Mouse (Mus musculus): ENCODE data around the gene Pctp. TPM values are rescaled to one million over a fixed set of nuclear protein-coding genes. Genes with fewer than 3 reads are reported as not detected.

The Pctp gene
- total RNA-seq, 2 experiments from 2014 or later: 2.8 to 4.0 TPM

- H3K27ac ChIP-seq: peak within 1 kb of the TSS; percentile 86
- intact Hi-C loops (cut with DNase I): no loop called here
Measured at GRCm38 (mm10) chr11:90029841-90030398, 27.2 kb upstream of the Pctp start, which contains the start of gene Tmem100. Gene Tmem100, plus strand, starts transcription at chr11:90030348.

DNA sequence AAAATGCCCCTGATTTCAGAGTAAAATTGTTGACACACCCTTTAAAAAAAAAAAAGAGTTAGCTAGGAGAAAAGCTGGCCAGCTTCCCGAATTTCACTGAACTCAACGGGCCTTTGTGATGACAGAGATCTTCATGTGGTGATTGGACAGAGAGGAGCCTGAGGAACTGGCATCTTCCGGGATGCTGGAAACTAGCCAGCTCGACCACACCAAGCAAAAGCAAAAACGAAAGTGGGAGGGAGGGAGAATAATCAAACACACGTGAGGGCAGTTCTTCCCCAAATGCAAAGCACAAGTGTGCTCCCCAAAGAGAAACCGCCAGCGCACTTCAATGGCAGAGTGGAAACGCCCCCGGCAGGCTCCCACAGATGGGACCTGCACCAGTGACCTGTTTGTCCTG is 26.7 kb upstream of the Pctp start:
- Histone ChIP-seq H3K27ac (peak overlapping the region; percentile 86), H3K4me3 (peak overlapping the region; percentile 74)
- peak; percentile 78 for DNase-seq
- intact Hi-C loops (cut with DNase I): no loop called here
- TF ChIP-seq CTCF (IDR thresholded peaks at IDR 0.05): no peak

More at GRCm38 (mm10) chr11:90029841-90030398, 27.2 kb upstream of the Pctp start, which contains the start of gene Tmem100:
- TF ChIP-seq CTCF (IDR thresholded peaks at IDR 0.05): no peak
- DNase-seq: peak; percentile 21
- peak within 1 kb of the TSS; percentile 74 for H3K4me3 ChIP-seq

- DNase-seq: no peak
- no peak for TF ChIP-seq CTCF (IDR thresholded peaks at IDR 0.05)
- peak overlapping the region; percentile 86 for H3K27ac ChIP-seq
- intact Hi-C loops (cut with DNase I): no loop called here
- no peak overlapping the region for H3K4me3 ChIP-seq
Measured at GRCm38 (mm10) chr11:90028746-90029145, 26.1 kb upstream of the Pctp start.

DNA sequence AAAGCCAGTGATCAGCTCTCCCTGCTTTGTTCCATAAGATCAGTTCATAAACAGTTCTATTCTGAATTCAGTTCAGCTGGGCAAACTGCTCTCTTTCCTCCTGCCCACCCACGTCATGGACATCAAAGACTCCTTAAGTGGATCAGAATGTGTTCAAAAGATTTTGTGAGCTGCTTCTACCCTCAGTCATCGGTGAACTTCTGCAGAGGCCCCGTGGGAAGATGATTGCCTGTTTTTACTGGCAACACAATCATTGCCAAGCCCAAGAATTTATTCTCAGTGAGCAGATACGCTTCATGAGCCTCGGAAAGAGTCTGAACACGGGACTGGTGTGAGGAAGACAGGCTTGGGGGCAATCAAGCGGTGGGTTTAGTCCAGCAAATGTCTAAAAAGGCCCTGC is 24.5 kb upstream of the Pctp start:
- DNase-seq: peak; percentile 29
- TF ChIP-seq CTCF (IDR thresholded peaks at IDR 0.05): no peak
- intact Hi-C loops (cut with DNase I): no loop called here

GRCm38 (mm10) chr11:90026802-90027174 is 24.1 kb upstream of the Pctp start:
- Histone ChIP-seq H3K27ac (peak overlapping the region; percentile 60), H3K4me3 (peak overlapping the region; percentile 48)
- peak; percentile 21 for DNase-seq
- no peak for TF ChIP-seq CTCF (IDR thresholded peaks at IDR 0.05)
- intact Hi-C loops (cut with DNase I): no loop called here

More for the DNA sequence above, 24.5 kb upstream of the Pctp start:
- H3K27ac ChIP-seq: peak overlapping the region; percentile 60
- H3K4me3 ChIP-seq: no peak overlapping the region

DNA sequence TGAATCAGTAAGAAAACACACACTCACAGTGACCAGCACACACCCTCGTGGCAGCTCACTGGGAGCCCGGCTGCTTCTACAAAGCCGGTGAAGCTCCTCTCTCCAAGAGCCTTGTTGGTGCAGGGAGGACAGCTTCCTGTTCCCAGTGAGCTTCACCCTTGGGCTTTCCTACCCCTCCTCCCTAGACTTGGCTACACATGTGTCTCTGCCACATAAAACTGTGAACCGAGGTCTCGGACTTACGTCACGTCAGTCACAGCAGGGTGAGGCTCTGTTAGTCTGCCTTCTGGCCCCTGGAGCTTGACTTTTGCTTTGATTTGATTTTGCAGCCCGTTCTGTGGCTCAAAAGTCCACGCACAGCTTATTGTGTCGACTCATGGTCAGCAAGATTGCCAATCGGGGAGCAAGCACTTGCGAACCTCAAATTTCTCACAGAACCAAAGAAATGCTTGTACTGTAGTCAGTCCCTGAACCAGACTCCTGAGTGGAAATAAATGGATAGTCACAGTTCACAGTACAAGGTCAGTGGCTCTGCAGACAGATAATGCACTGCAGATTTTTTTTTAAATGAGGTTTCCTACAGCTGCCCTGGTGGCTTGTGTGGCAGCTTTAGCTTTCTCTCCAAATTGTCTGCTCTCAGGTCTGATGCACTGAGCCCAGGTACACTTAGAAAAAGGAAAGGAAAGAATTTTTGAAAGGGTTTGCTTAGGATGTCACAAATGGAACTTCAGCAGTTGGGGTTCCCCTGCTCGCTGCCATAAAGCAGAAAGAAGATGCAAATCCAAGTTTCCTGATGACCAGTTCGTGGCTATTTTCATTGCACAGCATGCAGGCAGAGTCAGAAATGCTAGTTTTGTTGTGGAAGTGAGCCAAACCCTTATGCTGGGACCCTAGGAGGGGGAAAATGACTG is 23.5 kb upstream of the Pctp start:
- no peak for TF ChIP-seq CTCF (IDR thresholded peaks at IDR 0.05)
- intact Hi-C loops (cut with DNase I): no loop called here
- DNase-seq: peak; percentile 63
- Histone ChIP-seq H3K4me3 (peak overlapping the region; percentile 48), H3K27ac (peak overlapping the region; percentile 60)

- intact Hi-C loops (cut with DNase I): loop anchor here (1.0 kb wide), 1 partner anchor 150 kb away; no protein-coding TSS in a partner anchor
- no peak overlapping the region for H3K4me3 ChIP-seq
Measured at GRCm38 (mm10) chr11:90019161-90019560, 16.5 kb upstream of the Pctp start.

DNA sequence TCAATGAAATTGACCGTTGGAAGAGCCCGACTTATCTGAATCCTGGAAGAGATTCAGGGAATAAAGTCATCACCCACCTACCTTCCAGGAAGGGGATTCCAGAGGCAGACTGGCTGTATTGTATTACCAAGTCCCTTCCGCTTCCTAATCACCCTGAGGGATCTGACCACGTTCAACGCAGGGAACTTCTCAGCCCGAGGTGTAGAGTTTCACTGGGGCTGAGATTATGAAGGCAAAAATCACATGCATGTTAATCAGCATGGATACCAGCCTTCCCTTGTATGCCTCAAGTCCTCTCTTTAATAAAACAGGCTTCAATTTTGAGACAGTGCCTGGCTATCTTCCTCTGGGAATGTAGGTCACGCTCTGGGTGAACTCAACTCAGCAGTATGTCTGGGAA is 12.6 kb upstream of the Pctp start:
- DNase-seq: no peak
- intact Hi-C loops (cut with DNase I): no loop called here
- no peak for TF ChIP-seq CTCF (IDR thresholded peaks at IDR 0.05)
- H3K27ac ChIP-seq: no peak overlapping the region
- H3K4me3 ChIP-seq: no peak overlapping the region

More at GRCm38 (mm10) chr11:90019161-90019560, 16.5 kb upstream of the Pctp start:
- H3K27ac ChIP-seq: no peak overlapping the region
- peak; percentile 30 for DNase-seq
- peak; percentile 85 for TF ChIP-seq CTCF (IDR thresholded peaks at IDR 0.05)

DNA sequence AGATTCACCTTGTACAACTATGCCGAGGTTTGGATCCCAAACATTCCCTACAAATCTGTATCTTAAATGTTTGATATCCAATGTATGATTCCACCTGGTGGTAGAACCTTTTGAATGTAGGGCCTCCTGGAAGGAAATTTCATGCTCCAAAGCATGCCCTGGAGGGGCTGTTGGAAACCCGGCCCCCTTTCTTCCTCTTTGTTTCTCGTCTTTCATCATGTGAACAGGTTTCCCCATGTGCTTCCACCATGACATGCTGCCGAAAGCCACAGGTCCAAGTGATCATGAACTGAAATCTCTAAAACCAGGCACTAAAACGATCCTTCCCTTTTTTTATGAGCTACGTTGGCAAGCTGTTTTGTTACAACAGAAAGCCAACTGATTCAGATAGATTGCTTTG is 11.0 kb upstream of the Pctp start:
- intact Hi-C loops (cut with DNase I): no loop called here
- Histone ChIP-seq H3K27ac (no peak overlapping the region), H3K4me3 (no peak overlapping the region)
- no peak for TF ChIP-seq CTCF (IDR thresholded peaks at IDR 0.05)
- DNase-seq: no peak

DNA sequence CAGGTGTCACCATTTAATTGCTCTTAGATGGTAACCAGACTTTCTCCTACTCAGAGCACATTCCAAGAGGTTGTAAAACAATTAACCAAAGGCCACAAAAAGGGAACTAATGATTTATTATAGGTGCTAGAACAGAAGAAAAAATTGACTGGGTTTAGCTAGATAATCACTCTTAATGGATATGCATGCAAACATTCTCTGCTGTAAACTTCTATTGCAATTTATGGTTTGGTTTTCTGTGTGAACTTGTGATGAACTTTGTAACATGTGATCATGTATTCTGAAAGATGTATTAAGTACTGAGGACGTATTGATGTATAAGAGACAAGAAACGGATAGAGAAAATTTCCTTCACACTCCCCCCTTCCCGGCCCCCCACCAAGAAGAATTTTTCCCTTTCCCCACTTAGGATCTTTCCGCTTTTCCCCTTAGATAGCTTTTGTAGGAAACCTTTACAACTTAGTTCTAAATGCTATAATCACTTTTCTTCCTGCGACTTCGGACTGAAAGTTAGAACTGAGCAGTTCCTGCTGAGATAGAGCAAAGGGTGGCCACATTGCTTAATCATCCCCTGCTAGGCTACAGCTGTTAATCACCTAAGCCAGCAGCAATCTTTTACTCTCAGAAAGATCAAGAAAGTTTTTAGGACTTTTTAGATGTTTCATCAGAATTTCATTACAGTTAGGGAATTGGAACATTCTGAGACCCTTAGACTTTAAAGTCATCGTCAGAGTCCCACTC is 5.3 kb upstream of the Pctp start:
- TF ChIP-seq CTCF (IDR thresholded peaks at IDR 0.05): no peak
- H3K4me3 ChIP-seq: no peak overlapping the region
- H3K27ac ChIP-seq: no peak overlapping the region
- no peak for DNase-seq
- intact Hi-C loops (cut with DNase I): no loop called here

GRCm38 (mm10) chr11:90006111-90006510 is 3.4 kb upstream of the Pctp start:
- Histone ChIP-seq H3K27ac (no peak overlapping the region), H3K4me3 (no peak overlapping the region)
- DNase-seq: no peak
- no peak for TF ChIP-seq CTCF (IDR thresholded peaks at IDR 0.05)
- intact Hi-C loops (cut with DNase I): no loop called here

- no peak for DNase-seq
- Histone ChIP-seq H3K27ac (no peak overlapping the region), H3K4me3 (0 out of 2 replicates have a peak overlapping the region, but pooled peaks have one; percentile 82)
- intact Hi-C loops (cut with DNase I): no loop called here
- TF ChIP-seq CTCF (IDR thresholded peaks at IDR 0.05): no peak
Measured at GRCm38 (mm10) chr11:90003386-90003785, 692 bp upstream of the Pctp start.

GRCm38 (mm10) chr11:90002987-90003348 is 274 bp upstream of the Pctp start:
- intact Hi-C loops (cut with DNase I): no loop called here
- TF ChIP-seq CTCF (IDR thresholded peaks at IDR 0.05): no peak
- Histone ChIP-seq H3K4me3 (peak overlapping the region; percentile 82), H3K27ac (peak overlapping the region; percentile 66)
- no peak for DNase-seq

All from gastrocnemius, adult 2 months (tissue).